Mouse (Mus musculus): Measurements from ENCODE around the gene Tes.

GRCm38 (mm10) chr6:17151071-17151715, 86.2 kb downstream of the Tes start:
- TF ChIP-seq CTCF (conservative IDR thresholded peaks at IDR 0.05; ENCODE audit: insufficient read depth, insufficient read length, low read depth, low read length) (no peak), POLR2A (IDR thresholded peaks at IDR 0.05; ENCODE audit: low read depth, low read length) (no peak)

All from kidney, adult 2 months (tissue).